ENCODE assay signal across 1 mouse cellular context in genomic region chr6:67026661-67027060, GRCm38 (mm10).
TF ChIP-seq lines count a peak whose summit lies in the region.

No protein-coding gene starts in this region.

TF ChIP-seq in MEL, 35 proteins besides CTCF, POLR2A, EP300 and RAD21 (continued from another document):
- TF ChIP-seq CHD1 (IDR thresholded peaks at IDR 0.05; ENCODE audit: low read depth, low read length) (no peak), GABPA (IDR thresholded peaks at IDR 0.05; ENCODE audit: low read depth, low read length) (no peak), POLR2AphosphoS5 (IDR thresholded peaks at IDR 0.05; ENCODE audit: borderline replicate concordance, low read depth, low read length) (no peak), MYC (IDR thresholded peaks at IDR 0.05; ENCODE audit: low read depth, low read length) (no peak), TBP (IDR thresholded peaks at IDR 0.05; ENCODE audit: low read depth, low read length) (no peak), MEF2A (IDR thresholded peaks at IDR 0.05; ENCODE audit: extremely low read depth, insufficient replicate concordance, low read depth, low read length, poor library complexity, severe bottlenecking) (no peak), USF1 (IDR thresholded peaks at IDR 0.05; ENCODE audit: low read depth, low read length) (no peak), HCFC1 (IDR thresholded peaks at IDR 0.05; ENCODE audit: low read depth, low read length) (no peak), GATA1 (IDR thresholded peaks at IDR 0.05; ENCODE audit: low read depth, low read length) (no peak), UBTF (IDR thresholded peaks at IDR 0.05; ENCODE audit: borderline replicate concordance, insufficient read depth, low read depth, low read length) (no peak), ELF1 (IDR thresholded peaks at IDR 0.05; ENCODE audit: low read depth, low read length) (no peak)
